Mouse (Mus musculus): Measurements from ENCODE around the gene Smg1. TPM values are rescaled to one million over a fixed set of nuclear protein-coding genes. Genes with fewer than 3 reads are reported as not detected.
"Not testable (repeated sequence)": the region's sequence is repeated elsewhere in the genome, so short reads cannot be mapped to it uniquely, and the experiment has no call there.

The Smg1 gene
- polyA plus RNA-seq, 2 experiments from 2014 or later, result 30.2 to 44.0 TPM

- ATAC-seq, result no peak
These were observed 6.1 kb upstream of the Smg1 start for GRCm38 (mm10) chr7:118249563-118249962.

GRCm38 (mm10) chr7:118248069-118248468, 4.6 kb upstream of the Smg1 start:
- no peak for ATAC-seq

GRCm38 (mm10) chr7:118245260-118245659, 1.8 kb upstream of the Smg1 start:
- ATAC-seq, result no peak

- peak; percentile 3 for ATAC-seq
These were observed 508 bp downstream of the Smg1 start for GRCm38 (mm10) chr7:118242911-118243412.

- no peak for ATAC-seq
These were observed 1.2 kb downstream of the Smg1 start for GRCm38 (mm10) chr7:118242309-118242708.

GRCm38 (mm10) chr7:118240402-118240801, 3.1 kb downstream of the Smg1 start:
- ATAC-seq, result no peak

- no peak for ATAC-seq
These were observed 3.5 kb downstream of the Smg1 start for GRCm38 (mm10) chr7:118239996-118240395.

- no peak for ATAC-seq
These were observed 6.5 kb downstream of the Smg1 start for GRCm38 (mm10) chr7:118236949-118237348.

GRCm38 (mm10) chr7:118234236-118234635, 9.2 kb downstream of the Smg1 start:
- ATAC-seq, result no peak

GRCm38 (mm10) chr7:118232613-118233012, 10.9 kb downstream of the Smg1 start:
- no peak for ATAC-seq

GRCm38 (mm10) chr7:118219777-118220176, 23.7 kb downstream of the Smg1 start:
- ATAC-seq, result no peak

- no peak for ATAC-seq
These were observed 37.1 kb downstream of the Smg1 start for GRCm38 (mm10) chr7:118206396-118206795.

- ATAC-seq, result no peak
These were observed 47.7 kb downstream of the Smg1 start for GRCm38 (mm10) chr7:118195756-118196155.

- no peak for ATAC-seq
These were observed 57.6 kb downstream of the Smg1 start for GRCm38 (mm10) chr7:118185878-118186277.

GRCm38 (mm10) chr7:118184604-118185003, 58.9 kb downstream of the Smg1 start:
- no peak for ATAC-seq

- no peak for ATAC-seq
These were observed 62.3 kb downstream of the Smg1 start for GRCm38 (mm10) chr7:118181123-118181522.

GRCm38 (mm10) chr7:118179782-118180181, 63.7 kb downstream of the Smg1 start:
- ATAC-seq, result no peak

GRCm38 (mm10) chr7:118175821-118176355, 67.6 kb downstream of the Smg1 start:
- ATAC-seq, result no peak

- ATAC-seq, result not testable (repeated sequence)
These were observed 73.3 kb downstream of the Smg1 start for GRCm38 (mm10) chr7:118170125-118170524.

GRCm38 (mm10) chr7:118163006-118163405, 80.5 kb downstream of the Smg1 start:
- ATAC-seq, result no peak

- ATAC-seq, result no peak
These were observed 83.3 kb downstream of the Smg1 start for GRCm38 (mm10) chr7:118160121-118160520.

GRCm38 (mm10) chr7:118156461-118156860, 87.0 kb downstream of the Smg1 start:
- ATAC-seq, result no peak

- ATAC-seq, result no peak
These were observed 89.3 kb downstream of the Smg1 start for GRCm38 (mm10) chr7:118154150-118154549.

GRCm38 (mm10) chr7:118143602-118144001, 99.9 kb downstream of the Smg1 start:
- ATAC-seq, result no peak

GRCm38 (mm10) chr7:118143123-118143522, 100.3 kb downstream of the Smg1 start:
- no peak for ATAC-seq
